22 mouse cellular contexts compared by ENCODE assay signal in genomic region chr5:73432805-73433204, GRCm38 (mm10). TPM values are rescaled to one million over a fixed set of nuclear protein-coding genes. Genes with fewer than 3 reads are reported as not detected.
DNase-seq lines count a peak whose midpoint lies in the region; ATAC-seq and TF ChIP-seq lines count a peak whose summit lies in the region.
"Had no signal": no experiment of that assay in that cellular context is flagged by ENCODE, and none has a peak within 500 bp of the region (broad histone marks: within the 10 kb centered on the region; RNA-seq: fewer than 3 reads in every experiment).

No protein-coding gene starts in this region.

- H3K4me1 ChIP-seq in G1E (ENCODE audit: insufficient read depth, low read depth, low read length) (peaks cover 25% of the 10 kb centered on the region), MEL (ENCODE audit: control insufficient read depth in 1 of 2, insufficient read depth in 2 of 2, low read length in 2 of 2) (peaks cover 0 to 12% of the 10 kb centered on the region in 2 experiments; a peak in 3 of 4 replicates)

- peaks cover 17% of the 10 kb centered on the region for H3K27me3 ChIP-seq in G1E (ENCODE audit: insufficient read depth, low read length)
- peaks cover 0 to 2% of the 10 kb centered on the region in 2 experiments; a peak in 2 of 4 replicates for H3K27me3 ChIP-seq in MEL (ENCODE audit: control insufficient read depth in 1 of 2, insufficient read depth in 2 of 2, low read length in 2 of 2)
- H3K27me3 ChIP-seq: CH12.LX, Patski had no signal

- H3K4me3 ChIP-seq in G1E (ENCODE audit: low read depth, low read length), result no peak overlapping the region
- H3K4me3 ChIP-seq in MEL (ENCODE audit: control insufficient read depth in 1 of 2, insufficient read depth in 1 of 2, low read depth in 2 of 2, low read length in 2 of 2), result peak overlapping the region in 1 of 2 experiments; percentile 24; a peak in 1 of 4 replicates

- no peak for TF ChIP-seq POLR2A in MEL (IDR thresholded peaks at IDR 0.05; ENCODE audit: control insufficient read depth in 1 of 2, insufficient read depth in 1 of 2, low read depth in 1 of 2, low read length in 2 of 2, poor library complexity in 1 of 2)

- no peaks in the 10 kb centered on the region for H3K36me3 ChIP-seq in G1E (replicated peaks)
- peaks cover 0 to 11% of the 10 kb centered on the region in 2 experiments; a peak in 2 of 4 replicates for H3K36me3 ChIP-seq in MEL (ENCODE audit: control insufficient read depth in 1 of 2, insufficient read depth in 2 of 2, low read length in 2 of 2)

- no peak for DNase-seq in G1E (ENCODE audit: low spot score)
- peak; percentile 53 for DNase-seq in MEL (ENCODE audit: low read depth, low spot score)
- DNase-seq in testis, postnatal 10 days (ENCODE audit: low spot score), result no peak
- no peak for DNase-seq in kidney, adult 9 months
- DNase-seq: adrenal gland, adult 2 months; adrenal gland, adult 8-10 months; adrenal gland, postnatal 10 days; adrenal gland, postnatal 14 days; adrenal gland, postnatal 25 days; adrenal gland, postnatal 36 days; B cell, adult 2 months; cerebellum, adult 11 months; cerebellum, adult 11-12 months; cerebellum, adult 18-20 months; cerebellum, adult 2 months; cerebellum, adult 8-10 months had no signal

- peak; percentile 45 for ATAC-seq in G1E (ENCODE audit: extremely low read depth, insufficient number of reproducible peaks, low FRiP score, poor library complexity, severe bottlenecking)
- ATAC-seq: activated CD4-positive, CD25-positive, alpha-beta regulatory T cell, adult 4 months; CD4-positive, CD25-positive, alpha-beta regulatory T cell, adult 4 months; Patski had no signal

- H3K9ac ChIP-seq in MEL (ENCODE audit: control insufficient read depth, low read depth, low read length, poor library complexity, severe bottlenecking), result peak overlapping the region; percentile 16; the same call in 1 of the 2 replicates

- TF ChIP-seq RAD21 in MEL (IDR thresholded peaks at IDR 0.05; ENCODE audit: low read depth, low read length), result no peak

- no peak for TF ChIP-seq EP300 in MEL (IDR thresholded peaks at IDR 0.05; ENCODE audit: low read depth in 1 of 2, low read length in 2 of 2)

- TF ChIP-seq CTCF in G1E (IDR thresholded peaks at IDR 0.05; ENCODE audit: low read depth, low read length) (no peak), MEL (IDR thresholded peaks at IDR 0.05 in 2 of 3, conservative IDR thresholded peaks at IDR 0.05 in 1 of 3; ENCODE audit: control insufficient read depth in 1 of 3, insufficient read depth in 1 of 3, low read depth in 2 of 3, low read length in 3 of 3, poor library complexity in 1 of 3, severe bottlenecking in 1 of 3) (no peak)

- no peaks in the 10 kb centered on the region for H3K79me2 ChIP-seq in MEL (ENCODE audit: control insufficient read depth, insufficient read depth, low read length, poor library complexity)

- no peak overlapping the region for H3K27ac ChIP-seq in MEL (ENCODE audit: control insufficient read depth, low read depth, low read length)

- no peaks in the 10 kb centered on the region for H3K9me3 ChIP-seq in G1E (replicated peaks)
- H3K9me3 ChIP-seq in MEL (replicated peaks; ENCODE audit: insufficient read depth, low read length), result no peaks in the 10 kb centered on the region

TF ChIP-seq in MEL, 35 proteins besides CTCF, POLR2A, EP300 and RAD21:
- TF ChIP-seq MYC (IDR thresholded peaks at IDR 0.05; ENCODE audit: low read depth, low read length), result no peak
- TF ChIP-seq TCF12 (IDR thresholded peaks at IDR 0.05; ENCODE audit: low read depth, low read length), result no peak
- no peak for TF ChIP-seq E2F4 (IDR thresholded peaks at IDR 0.05; ENCODE audit: borderline replicate concordance, low read depth, low read length)
- TF ChIP-seq ZNF384 (IDR thresholded peaks at IDR 0.05; ENCODE audit: low read depth, low read length), result peak; percentile 90
- TF ChIP-seq ZMIZ1 (IDR thresholded peaks at IDR 0.05; ENCODE audit: low read depth, low read length), result no peak
- TF ChIP-seq SIN3A (IDR thresholded peaks at IDR 0.05; ENCODE audit: low read length), result 0 out of 2 replicates have a peak, but pooled peaks have one; percentile 24
- TF ChIP-seq GATA1 (IDR thresholded peaks at IDR 0.05; ENCODE audit: low read depth, low read length), result peak; percentile 45; the same call in 1 of the 2 replicates
- TF ChIP-seq NRF1 (IDR thresholded peaks at IDR 0.05; ENCODE audit: insufficient read depth, low read depth, low read length, poor library complexity, severe bottlenecking), result no peak
- no peak for TF ChIP-seq ELF1 (IDR thresholded peaks at IDR 0.05; ENCODE audit: low read depth, low read length)
- TF ChIP-seq UBTF (IDR thresholded peaks at IDR 0.05; ENCODE audit: borderline replicate concordance, insufficient read depth, low read depth, low read length), result no peak
- TF ChIP-seq ZC3H11A (IDR thresholded peaks at IDR 0.05; ENCODE audit: low read depth, low read length), result 0 out of 2 replicates have a peak, but pooled peaks have one; percentile 9

RNA-seq across cellular contexts. Expression of gene Cwh43, which starts 26.9 kb away (rescaled TPM):
- total RNA-seq in G1E (2014; fragmentation: Nextera tagmentation) (not detected in 2 replicates), G1E (2017) (not detected in 2 replicates), MEL (2012; rRNA removed) (not detected in 2 replicates)
- polyA plus RNA-seq in G1E (2012) (not detected in 2 replicates), MEL (2012; ENCODE audit: insufficient read depth in 1 of 2, insufficient read length in 2 of 2, low read depth in 1 of 2, low replicate concordance in 2 of 2, missing spikeins in 1 of 2) (not detected)
- total RNA-seq: adrenal gland, adult 18-20 months; adrenal gland, adult 8-10 months; adrenal gland, postnatal 10 days; adrenal gland, postnatal 14 days; adrenal gland, postnatal 36 days; CH12.LX had no signal
- polyA plus RNA-seq: adrenal gland, adult 2 months; C2C12; CD4-positive, CD25-positive, alpha-beta regulatory T cell, adult 4 months; Patski had no signal

RNA-seq across cellular contexts. Expression of gene Dcun1d4, which starts 48.0 kb away (rescaled TPM):
- total RNA-seq in G1E (2014; fragmentation: Nextera tagmentation) (25.4 and 36.0 TPM in 2 replicates), G1E (2017) (23.6 and 29.9 TPM in 2 replicates), MEL (2012; rRNA removed) (7.6 and 9.2 TPM in 2 replicates)
- polyA plus RNA-seq in G1E (2012) (15.6 and 17.6 TPM in 2 replicates), MEL (2012; ENCODE audit: insufficient read depth in 1 of 2, insufficient read length in 2 of 2, low read depth in 1 of 2, low replicate concordance in 2 of 2, missing spikeins in 1 of 2) (10 to 100 TPM in 1 of 2 experiments, not detected in 1; 10.0 TPM)
